In the genomic region with DNA sequence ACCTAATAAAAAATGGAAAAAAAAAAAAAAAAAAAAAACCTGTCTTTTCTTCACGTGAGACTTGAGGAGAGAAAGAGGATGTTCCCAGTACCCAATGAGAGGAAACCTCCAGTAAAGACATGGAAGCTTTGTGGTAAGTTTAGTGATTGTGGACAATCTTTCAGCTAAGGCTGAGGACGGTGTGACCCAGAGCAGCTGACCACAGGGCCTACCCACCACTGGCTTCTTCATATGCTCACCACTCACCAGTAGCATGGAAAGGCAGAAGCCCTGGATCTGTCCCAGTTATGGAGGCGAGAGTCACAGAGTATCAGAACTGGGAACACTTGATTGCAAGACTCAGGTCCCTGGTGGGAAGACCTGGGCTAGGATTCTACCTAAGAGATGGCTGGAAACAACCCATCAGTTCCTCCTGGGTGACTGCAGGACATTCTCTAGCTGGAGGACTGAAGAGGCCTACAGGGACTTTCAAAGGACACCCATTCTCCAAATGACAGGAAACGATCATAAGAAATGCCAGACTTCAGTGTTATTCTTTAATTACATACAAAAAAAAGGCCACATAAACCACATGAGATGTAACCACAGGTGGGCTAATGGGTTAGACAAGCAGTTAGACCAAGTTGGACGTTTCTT, we compare ENCODE assay signal across 11 mouse cellular contexts.
"Had no signal": no experiment of that assay in that cellular context is flagged by ENCODE, and none has a peak within 500 bp of the region (broad histone marks: within the 10 kb centered on the region; RNA-seq: fewer than 3 reads in every experiment).

No protein-coding gene starts in this region.

- DNase-seq: kidney, postnatal 14 days; kidney, postnatal 4 days; layer of hippocampus, adult 9-11 months; liver; lung, adult 18-20 months; lung, postnatal 10 days; lung, postnatal 36 days; thymus, adult 18-20 months; thymus, postnatal 36 days had no signal

- ATAC-seq: liver, embryonic 12.5 days; midbrain, embryonic 15.5 days had no signal
